Mouse (Mus musculus) gastrocnemius, adult 8-10 months (tissue): ENCODE measurements around the gene Kat6b. TPM values are rescaled to one million over a fixed set of nuclear protein-coding genes. Genes with fewer than 3 reads are reported as not detected.

ENCODE experiments used
- DNase-seq, 2 experiments: peaks; one replicate each; pipeline ENCODE4 v3.0.0; 2022; ENCODE audit warnings: low spot score in 2 of 2
- total RNA-seq, 4 experiments: library from RNA; stranded (reverse); gene quantifications; 2 replicates each; pipeline ENCODE4 v1.2.4; 2022

Gene Kat6b
- total RNA-seq, 4 experiments from 2014 or later: 18.5 to 22.6 (median 20.8) TPM

DNA sequence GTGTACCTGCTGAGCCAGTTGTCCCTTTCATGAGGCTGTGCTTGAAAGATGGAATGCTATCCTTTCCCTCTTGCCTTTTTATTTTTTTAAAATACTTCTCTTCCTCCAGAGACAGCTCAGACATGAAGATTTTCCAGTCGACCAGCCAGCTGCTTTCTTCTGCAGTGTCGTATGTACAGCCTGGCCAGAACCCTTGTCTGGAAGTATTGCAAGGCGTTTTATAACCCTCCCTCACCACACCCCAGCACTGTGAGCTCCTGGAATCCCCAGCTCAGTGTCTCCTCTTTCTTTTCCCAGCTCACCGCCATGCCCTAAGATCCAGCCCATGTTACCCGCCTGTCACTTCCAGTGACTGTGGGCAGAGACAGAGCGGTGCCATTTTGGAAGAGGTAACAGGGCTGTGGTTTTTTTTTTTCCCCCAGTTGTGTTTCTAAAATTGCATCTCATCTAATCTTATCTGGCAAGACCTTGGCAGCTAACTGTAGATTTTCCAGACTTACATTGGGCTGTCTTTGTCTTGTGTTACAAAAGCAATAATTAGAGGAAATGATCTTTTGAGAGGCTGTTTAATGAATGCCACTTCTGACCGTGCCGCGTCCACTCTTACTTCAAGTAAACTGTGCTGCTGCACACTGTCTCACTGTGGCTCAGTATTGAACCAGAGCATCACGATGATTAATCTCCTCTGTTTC, 77.4 kb downstream of the Kat6b start:
- DNase-seq: peak; percentile 44 to 50

DNA sequence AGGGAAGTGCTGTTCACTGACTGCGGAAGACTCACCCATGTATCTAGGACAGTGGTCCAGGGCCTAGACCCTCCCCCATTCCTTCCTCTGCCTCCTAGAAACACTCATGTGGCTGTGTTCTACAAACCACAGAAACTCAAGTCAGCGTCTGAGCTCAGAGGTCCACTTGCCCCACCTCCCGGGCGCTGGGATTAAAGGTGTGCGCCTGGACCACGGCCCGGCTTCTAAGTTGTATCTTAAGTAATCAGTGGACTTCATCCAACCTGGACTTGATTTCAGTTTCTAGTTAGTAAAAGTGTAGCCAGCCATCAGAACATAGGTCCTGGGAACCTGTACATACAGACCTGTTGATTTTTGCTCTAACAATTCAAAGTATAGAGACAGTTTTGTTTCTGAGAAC, 78.2 kb downstream of the Kat6b start:
- peak in 1 of 2 experiments; percentile 32 for DNase-seq

DNA sequence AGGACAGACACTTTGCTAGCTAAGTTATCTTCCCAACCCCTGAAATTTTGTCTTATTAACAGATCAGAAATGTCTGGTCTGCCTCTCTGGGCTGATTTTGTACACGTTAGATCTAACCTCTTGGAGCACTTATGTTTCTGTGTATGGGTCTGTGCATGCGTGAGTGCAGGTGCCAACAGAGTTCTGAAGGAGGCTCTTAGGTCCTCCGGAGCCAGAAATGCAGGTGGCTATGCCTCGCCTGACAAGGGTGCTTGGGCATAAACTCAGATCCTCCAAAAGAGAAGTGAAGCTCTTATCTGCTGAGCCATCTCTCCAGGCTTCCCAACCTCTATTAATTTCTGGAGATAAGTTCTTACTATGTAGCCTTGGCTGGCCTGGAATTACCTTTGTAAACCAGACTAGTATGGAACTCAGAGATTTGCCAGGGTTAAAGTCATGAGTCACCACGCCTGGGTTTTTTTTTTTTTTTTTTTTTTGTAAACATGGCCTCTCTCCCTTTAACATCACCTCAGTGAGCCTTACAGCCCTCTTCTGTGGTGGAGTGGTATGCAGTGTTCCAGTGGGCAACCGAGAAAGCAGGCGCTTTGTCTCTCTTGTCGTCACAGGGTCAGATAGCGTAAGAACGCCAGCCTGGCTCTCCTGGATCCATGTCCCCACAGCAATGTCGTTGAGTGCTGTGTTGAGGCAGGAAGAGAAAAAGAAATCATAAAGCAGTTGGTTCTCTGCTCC, 79.4 kb downstream of the Kat6b start:
- DNase-seq: no peak

DNA sequence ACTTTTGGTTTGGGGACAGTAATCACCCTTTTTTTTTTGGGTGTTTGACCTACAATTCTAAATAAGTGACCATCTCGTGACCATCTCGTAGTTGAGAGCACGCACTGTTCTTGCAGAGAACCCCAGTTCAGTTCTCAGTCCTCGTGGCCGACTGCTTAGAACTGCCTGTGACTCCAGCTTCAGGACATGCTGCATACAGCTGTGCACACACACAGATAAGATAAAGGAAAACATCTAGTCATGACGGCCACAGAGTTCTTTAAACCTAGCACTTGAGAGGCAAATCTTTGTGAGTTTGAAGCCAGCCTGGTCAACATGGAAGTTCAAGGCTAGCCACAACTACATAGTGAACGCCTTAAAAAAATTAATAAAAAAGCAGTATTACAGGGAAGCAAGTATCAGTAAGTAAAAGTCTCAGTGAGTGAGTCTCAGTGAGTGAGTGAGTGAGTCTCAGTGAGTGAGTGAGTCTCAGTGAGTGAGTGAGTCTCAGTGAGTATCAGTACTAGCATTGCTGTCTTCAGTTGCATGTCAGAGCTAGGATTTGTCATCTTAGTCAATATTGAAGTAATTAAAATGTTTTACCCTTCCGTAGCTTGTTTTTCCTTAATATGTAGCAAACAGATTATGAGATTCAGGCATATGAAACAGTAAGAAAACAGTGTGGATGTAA, 80.3 kb downstream of the Kat6b start:
- DNase-seq: no peak

DNA sequence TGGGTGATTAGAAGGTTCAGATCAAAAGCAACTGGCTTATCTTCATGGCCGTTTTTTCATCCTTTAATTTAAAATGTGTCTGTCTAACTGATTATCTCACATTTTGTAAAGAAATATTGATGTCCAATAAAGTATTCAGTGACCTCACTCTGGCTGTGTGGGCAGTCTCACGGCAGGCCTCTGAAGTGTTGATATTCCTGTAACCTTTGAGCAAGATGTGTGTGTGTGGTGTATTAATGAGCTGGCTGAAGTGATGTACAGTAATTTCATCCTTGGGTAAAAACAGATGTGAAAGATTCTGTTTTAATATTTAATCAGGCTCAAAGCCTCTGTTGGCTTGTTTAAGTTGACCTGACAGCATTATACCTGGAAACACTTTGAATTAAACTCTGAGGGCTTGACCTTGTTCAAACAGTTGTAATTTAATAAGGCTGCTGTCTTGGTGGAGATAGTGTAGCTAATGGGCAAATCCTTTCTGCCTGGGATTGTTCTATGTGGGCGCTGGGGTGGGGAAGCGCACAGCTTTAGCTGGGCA, 82.4 kb downstream of the Kat6b start:
- no peak for DNase-seq

DNA sequence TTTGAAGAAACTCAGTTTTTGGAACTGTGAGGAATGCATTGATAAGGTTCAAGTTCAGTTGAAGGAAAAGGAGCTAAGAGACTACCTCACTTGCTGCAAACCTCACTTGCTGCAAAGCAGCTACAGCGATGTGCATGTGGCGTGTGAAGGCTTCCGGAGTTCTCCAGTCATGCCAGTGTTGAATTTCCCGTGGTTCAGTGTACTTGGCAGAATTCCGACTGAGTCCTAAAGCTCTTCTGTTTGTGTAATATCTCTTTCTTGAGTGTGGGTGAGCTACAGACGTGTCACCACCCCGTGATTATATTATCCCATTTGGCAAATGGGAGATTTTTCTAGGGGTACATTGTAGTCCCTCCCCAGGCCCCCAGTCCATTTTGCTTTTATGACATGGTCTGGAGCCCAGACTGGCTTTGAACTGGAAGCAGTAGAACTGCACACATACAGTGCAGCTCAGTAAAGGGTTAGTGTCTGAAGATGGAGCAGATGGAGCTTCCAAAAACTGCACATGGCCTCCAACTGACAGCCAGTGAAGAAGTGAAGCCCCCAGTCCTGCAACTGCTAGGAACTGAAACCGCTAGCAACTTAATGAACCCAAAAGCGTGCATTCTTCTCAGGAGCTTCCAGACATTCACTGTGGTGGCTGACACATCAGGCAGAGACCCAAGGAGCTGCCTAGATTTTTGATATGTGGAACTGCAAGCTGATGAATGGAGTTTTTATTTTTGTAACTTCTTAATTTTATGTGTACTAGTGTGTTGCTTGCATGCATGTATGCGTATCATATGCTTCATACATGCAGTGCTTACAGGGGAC, 84.5 kb downstream of the Kat6b start:
- no peak for DNase-seq

DNA sequence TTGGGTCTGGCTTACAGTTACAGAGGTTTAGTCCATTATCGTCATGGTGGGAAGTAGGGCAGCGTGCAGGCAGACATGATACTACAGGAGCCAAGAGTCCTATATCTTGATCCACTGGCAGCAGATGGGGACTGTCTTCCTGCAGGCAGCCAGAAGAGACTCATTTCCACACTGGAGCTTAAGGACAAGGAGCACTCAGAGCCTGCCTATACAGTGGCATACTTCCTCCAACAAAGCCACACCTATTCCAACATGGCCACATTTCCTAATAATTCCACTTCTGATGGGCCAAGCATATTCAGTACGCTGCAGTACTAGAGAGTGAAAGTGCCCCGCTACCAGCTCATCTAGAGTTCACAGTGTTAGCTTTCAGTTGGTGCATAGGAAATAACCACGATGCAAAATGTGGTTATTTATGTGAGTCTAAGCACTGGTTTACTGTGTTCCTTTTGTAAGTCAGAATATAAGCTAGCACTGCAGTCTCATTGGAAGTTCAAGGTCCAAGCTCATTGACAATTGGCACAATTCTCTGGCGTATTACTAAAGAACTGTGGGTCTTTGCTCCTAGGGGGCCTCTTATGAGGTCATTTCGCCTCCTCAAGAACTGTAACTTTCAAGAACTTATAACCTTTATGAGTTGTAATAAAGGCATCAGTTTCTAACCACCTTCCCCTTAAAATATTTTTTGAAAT, 86.2 kb downstream of the Kat6b start:
- DNase-seq: no peak

DNA sequence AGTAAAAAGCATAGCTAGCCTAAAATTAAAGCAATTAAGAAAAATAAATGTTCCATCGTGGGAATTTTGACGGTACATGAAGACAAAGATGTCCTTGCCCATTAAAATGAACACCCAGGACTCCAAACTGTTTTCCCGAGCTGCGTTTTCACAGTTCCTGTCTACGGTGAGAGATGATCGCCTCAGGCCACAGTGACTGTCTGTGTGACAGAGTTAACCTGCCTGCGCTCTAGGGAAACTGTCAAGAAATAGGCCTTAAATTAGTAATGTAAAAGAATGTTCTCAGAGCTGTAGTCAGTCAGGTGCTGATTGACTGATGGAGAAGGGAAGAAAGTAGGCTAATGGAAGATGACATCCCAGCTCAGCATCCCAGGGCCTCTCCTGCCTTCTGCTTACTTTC, 87.6 kb downstream of the Kat6b start:
- no peak for DNase-seq

DNA sequence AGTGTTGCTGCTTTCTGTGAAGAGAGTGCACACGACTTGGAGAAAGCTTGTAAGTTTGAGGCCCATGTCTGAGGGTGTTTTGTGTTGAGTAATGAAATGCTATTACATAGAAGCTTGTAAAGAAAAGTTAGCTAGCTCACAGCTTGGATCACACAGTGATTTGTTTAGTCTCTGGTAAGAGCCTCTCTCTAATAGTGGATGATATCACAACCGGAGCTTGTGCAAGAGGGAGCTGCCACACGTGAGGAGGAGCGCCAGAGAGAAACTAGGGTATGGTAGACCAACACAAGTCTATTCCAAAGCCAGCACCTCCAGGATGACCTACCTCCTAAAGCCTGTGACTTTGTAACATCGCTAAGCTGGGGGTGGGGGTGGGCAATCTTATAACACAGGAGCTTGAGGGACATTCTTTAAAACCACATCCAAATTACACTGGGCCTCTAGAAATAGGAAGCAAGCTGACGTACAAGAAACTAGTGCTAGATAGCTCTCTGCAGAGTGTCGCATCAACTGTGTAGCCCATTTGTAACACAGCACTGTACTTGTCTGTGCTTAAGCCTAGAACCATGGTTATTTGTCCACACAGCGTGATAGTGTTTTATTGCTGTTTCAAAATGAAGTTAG, 93.6 kb downstream of the Kat6b start:
- no peak for DNase-seq

DNA sequence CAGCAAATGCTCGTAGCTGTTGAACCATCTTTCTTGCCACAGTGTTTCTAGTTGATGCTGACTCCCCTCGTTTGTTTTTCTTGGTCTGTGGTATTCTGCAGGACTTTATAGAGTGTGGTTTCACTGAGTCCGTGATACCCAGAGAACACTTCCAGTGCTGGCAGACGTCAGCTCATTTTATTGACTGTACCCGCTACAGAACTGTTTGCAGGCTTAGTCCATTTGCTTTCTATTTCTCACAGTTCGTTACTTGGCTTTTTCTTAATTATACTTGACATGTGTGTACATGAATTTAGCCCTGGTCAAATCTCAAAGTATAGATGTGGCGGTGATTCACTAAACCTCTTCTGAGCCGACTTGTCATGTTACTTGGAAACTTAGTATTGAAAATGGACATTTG, 95.6 kb downstream of the Kat6b start:
- no peak for DNase-seq

DNA sequence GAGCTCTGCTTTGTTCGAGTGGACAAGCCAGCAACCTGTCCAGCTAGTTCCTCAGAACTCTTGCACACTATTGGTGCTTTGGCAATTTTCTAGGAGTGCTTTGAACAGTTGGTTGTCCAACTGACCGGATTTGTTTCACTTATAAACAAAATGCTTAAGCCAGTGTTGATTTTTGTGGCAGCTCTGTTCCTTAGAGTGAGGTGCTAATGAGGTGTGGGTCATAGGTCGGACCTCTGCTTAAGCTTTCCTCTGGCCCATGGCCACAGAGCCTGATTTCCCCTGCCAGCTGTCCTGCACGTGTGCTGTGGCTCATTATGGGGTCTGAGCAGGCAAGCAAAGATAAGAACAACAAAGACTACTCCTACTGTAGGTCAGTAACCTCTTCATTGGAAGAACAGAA, 100.0 kb downstream of the Kat6b start:
- DNase-seq: no peak

DNA sequence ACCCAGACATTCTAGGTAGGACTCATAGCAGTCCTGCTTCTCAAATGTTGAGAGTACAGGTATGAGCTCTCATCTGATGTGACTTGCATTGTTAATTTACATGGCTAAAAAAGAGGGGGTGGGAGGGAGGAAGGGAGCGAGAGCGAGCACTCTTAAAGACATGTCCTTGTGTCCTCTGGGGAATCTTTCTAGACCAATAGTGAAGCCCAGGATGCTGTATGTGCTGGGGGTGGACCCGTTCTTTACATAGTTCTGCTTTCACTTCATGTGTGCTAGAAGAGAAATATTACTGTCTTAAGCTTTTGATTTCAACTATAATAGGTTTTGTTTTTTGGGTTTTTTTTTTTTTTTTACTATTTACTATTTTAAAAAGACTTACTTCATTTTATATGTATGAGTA, 101.1 kb downstream of the Kat6b start:
- DNase-seq: no peak

DNA sequence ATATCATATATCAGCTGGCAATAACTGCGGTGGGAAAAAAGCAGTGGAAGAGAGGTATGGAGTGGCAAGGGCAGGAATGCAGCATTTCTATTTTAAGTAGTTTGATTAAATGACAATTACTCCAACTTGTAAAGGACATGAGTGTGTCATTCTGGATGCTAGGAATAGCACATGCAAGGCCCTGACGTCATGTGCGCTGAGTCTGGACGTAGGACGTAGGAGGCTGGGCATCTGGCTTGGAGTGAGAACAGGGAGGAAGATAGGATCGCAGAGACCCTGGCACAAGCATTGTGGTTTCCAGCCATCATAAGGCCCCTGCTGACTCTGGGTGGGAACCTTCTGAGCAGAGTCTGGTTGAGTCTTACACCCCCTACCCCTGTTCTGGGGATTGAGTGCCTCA, 101.8 kb downstream of the Kat6b start:
- DNase-seq: no peak

DNA sequence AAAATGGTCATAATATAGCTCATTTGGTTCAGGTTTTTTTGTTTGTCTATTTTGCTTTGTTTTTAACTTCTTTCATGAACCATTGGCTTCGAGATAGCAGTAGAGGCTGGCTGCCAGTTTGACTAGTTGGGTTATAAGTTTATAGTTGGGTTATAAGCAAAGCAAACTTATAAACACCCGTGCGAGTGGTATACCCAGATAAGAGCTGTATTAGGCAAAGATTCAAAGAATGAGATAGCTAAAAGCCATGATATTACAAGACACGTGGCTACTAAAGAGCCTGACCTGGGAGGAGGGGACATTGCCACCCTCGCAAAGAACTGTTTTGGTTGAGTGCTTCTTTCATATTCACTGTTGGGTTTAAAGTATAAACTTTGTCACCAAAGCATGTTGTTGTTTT, 102.6 kb downstream of the Kat6b start:
- no peak for DNase-seq

DNA sequence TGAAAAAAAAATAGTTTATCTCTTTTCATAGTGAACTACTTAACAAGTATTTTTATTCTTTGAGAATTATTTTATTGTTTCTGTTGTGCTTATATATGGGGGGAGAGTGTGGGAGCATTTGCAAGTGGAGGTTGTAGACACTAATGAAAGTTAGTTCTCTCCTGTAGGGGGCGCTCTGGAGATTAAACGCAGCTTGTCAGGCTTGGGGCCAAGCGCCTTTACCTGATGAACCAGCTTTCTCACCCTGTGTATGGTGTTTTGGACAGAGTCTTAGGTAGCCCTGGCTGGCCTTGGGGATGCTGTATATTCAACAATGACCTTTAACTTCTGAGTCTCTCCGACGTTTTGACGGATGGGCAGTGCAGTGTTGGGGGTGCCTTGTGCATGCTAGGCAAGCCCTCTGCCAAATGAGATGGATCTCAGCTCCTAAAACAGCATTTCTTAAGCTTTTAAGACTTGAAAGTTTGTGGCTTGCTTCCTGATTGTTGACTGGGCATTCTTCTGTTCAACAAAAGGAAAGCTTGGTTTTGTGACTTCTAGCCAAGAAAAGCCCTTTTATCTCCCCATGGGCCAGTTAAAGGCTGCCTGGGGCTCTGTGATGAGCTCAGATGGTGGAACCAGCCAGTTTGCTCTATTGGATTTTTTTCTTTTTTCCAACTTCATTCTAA, 103.4 kb downstream of the Kat6b start:
- no peak for DNase-seq

DNA sequence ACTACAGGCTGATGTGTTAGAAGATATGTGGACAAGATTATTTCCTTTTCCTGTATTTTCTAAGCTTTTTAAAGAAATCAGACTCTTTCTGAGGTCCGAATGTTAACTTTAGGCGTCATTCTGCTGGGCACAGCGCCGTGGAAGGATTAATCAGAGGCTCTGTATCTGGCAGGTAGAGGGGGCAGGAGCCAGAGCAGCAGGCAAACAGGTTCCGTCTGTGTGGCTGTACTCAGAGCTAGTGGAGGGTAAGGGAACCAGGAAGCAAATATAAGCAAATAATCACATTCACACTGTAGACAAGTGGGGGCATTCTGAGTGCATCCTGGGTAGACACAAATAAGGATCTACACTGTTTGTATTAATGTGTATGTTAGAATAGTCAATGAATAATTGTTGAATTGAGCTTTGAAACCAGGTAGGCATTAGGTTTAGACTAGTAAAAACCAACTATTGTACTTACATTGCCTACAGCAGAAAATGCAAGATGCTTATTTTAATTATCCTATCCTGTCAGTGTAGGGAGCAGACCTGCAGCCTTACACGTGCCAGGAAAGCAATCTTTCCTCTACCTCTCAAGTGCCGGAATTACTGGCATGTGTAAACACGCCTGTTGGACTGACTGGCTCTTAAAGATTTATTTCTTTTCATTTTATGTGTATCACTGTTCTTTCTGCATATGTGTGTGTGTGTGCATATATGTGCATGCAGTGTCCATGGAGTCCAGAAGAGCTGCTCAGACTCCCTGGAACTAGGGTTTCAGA, 104.4 kb downstream of the Kat6b start:
- no peak for DNase-seq

DNA sequence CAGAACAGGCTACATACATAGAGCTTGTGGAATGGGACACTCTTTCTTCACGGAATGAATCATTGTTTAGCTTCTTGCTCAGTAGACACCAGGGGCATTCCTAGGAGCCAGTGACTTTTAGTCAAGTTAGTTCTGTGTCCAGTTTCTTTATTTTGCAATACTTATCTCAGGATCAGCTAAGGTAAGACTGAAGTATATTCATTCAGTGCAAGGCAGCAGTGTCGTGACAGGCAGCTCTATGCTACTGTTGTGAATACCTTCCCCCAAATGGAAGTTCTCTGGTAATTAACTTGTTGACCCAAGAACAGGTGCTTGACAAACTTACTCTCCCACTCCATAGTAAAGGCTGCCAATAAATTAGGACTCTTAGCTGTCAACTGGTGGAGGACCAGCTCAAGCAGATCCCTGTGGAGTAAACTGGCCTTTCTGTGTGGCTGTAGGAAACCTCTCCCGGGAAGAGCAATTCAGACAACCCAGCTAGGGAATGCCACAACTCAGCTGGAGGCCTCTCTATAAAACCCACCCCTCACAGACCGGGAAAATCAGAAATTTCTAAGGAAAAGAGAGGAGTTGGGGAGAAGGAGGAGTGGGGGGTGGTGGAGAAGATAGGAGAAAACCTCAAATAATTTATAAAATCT, 105.4 kb downstream of the Kat6b start:
- DNase-seq: no peak

DNA sequence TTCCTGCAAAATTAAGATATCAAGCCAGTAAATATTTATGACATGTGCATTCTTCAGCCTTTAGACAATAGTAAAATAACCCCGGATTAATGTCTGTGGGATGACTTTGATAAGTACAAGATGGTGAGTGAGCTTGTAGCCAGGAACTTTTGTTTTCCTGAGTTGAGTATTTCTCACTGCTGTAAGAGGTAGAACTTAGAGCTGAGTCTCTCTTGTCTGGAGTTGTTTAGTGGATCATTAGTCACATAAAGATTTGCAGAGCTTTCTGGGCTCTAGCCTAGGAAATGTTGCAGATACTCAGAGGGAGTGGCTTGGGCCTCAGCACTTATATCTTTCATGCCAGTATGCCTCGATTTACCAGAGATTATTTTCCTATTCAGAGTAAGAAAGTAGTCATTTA, 106.7 kb downstream of the Kat6b start:
- no peak for DNase-seq

DNA sequence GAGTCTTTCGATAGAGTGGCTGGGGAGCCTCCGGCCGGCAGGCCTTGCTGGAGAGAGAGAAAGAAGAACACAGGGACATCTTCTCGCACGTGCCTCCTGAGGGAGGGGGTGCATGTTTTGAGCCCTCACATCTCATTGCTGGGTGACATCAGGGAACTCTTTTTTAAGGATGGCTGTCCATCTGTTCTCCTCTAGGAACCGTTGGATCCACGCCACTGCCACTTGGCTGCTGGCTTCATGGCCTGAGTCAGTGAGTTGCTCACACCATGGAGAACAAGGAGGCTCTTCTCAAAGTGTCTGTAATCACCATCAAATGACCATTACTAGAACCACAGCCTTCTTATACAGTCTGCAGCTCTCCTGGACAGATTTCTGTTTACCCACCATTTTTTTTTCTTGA, 108.4 kb downstream of the Kat6b start:
- peak; percentile 24 to 41 for DNase-seq
